Mouse (Mus musculus) G1E (cell line): Measurements from ENCODE around the gene Cib4. TPM values are rescaled to one million over a fixed set of nuclear protein-coding genes. Genes with fewer than 3 reads are reported as not detected.

Experiments
- ATAC-seq: 2 replicates; pipeline ENCODE4 v1.8.0; 2016; ENCODE audit warnings: mild to moderate bottlenecking; ENCODE audit not compliant: insufficient number of reproducible peaks, poor library complexity, low FRiP score, severe bottlenecking; ENCODE audit errors: extremely low read depth
- DNase-seq: peaks from one replicate; pipeline ENCODE4 v3.0.0; 2012; ENCODE audit warnings: low spot score
- H3K27me3 ChIP-seq: 2 replicates; pipeline ENCODE4 v1.6.1; 2012; ENCODE audit warnings: mild to moderate bottlenecking, low read length, inconsistent platforms; ENCODE audit not compliant: insufficient read depth
- H3K36me3 ChIP-seq: replicated peaks from 2 replicates; pipeline ENCODE3; 2012; ENCODE audit warnings: mild to moderate bottlenecking, inconsistent platforms
- H3K4me1 ChIP-seq: 2 replicates; pipeline ENCODE4 v1.6.1; 2012; ENCODE audit warnings: low read depth, low read length, inconsistent platforms, mixed read lengths; ENCODE audit not compliant: insufficient read depth
- H3K4me3 ChIP-seq: 2 replicates; pipeline ENCODE4 v1.5.1; 2012; ENCODE audit warnings: low read depth, mild to moderate bottlenecking, inconsistent platforms, low read length, moderate library complexity, mixed read lengths
- H3K9me3 ChIP-seq: replicated peaks from 2 replicates; pipeline ENCODE4 v1.6.1; 2012; ENCODE audit warnings: inconsistent platforms
- CTCF ChIP-seq: IDR thresholded peaks from 2 replicates; pipeline ENCODE4 v1.5.1; 2012; ENCODE audit warnings: low read depth, low read length, inconsistent platforms, mixed read lengths
- GATA1 ChIP-seq: IDR thresholded peaks from 2 replicates; pipeline ENCODE4 v1.6.1; 2012; ENCODE audit warnings: borderline replicate concordance, low read length, inconsistent platforms, mixed read lengths
- GATA2 ChIP-seq: IDR thresholded peaks from 2 replicates; pipeline ENCODE4 v1.6.1; 2012; ENCODE audit warnings: low read depth, low read length, inconsistent platforms, borderline replicate concordance
- POLR2AphosphoS5 ChIP-seq: IDR thresholded peaks from 2 replicates; pipeline ENCODE4 v1.6.1; 2012; ENCODE audit warnings: low read depth, low read length, inconsistent platforms; ENCODE audit not compliant: insufficient replicate concordance
- TAL1 ChIP-seq: conservative IDR thresholded peaks from 2 replicates; pipeline ENCODE4 v1.6.1; 2012; ENCODE audit warnings: low read depth, low read length, inconsistent platforms, mixed read lengths
- polyA plus RNA-seq: library from polyadenylated mRNA; stranded (reverse); fragments of >175 nt; gene quantifications from 2 replicates; pipeline ENCODE4 v1.2.3, GENCODE M21; 2012
- total RNA-seq, 2 experiments: library from RNA; stranded (forward) in 1 of 2; stranded (reverse) in 1 of 2; fragments of 200-1000 nt in 1 of 2; fragments of >200 nt in 1 of 2; fragmentation: Nextera tagmentation in 1 of 2; gene quantifications; 2 replicates each; pipeline ENCODE4 v1.2.3; 2014 to 2017

Gene Cib4
- total and polyA plus RNA-seq, 3 experiments: not detected

- Histone ChIP-seq H3K9me3 (no peaks in the 10 kb centered on the region), H3K4me3 (no peak overlapping the region), H3K27me3 (peaks cover 3% of the 10 kb centered on the region; the same call in 1 of the 2 replicates), H3K36me3 (no peaks in the 10 kb centered on the region), H3K4me1 (no peaks in the 10 kb centered on the region)
- DNase-seq: no peak
- no peak for ATAC-seq
- TF ChIP-seq CTCF (no peak), GATA1 (no peak), POLR2AphosphoS5 (no peak), TAL1 (no peak), GATA2 (no peak)
These were observed 48.3 kb downstream of the Cib4 start for GRCm38 (mm10) chr5:30497299-30497698.

DNA sequence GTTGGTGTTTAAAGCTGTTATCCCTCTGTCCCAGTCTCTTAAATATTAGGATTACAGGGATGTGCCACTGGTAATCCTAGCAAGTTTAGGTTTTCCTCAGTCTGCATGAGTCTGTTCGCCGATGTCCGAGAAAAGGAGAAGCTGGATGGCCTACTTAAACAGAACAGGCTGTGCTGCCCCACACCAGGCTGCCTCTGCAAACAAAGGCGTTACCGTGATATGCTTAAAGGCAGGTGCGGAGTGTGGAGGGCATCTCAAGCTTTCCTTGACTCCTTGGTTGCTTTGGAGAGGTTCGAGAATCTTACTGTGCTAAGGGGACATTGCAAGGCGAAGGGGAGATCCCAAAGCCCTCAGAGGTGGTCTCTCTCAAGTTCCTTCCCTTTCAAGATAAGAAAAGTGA lies 48.8 kb downstream of the Cib4 start:
- Histone ChIP-seq H3K9me3 (no peaks in the 10 kb centered on the region), H3K27me3 (peaks cover 3% of the 10 kb centered on the region; the same call in 1 of the 2 replicates), H3K36me3 (no peaks in the 10 kb centered on the region), H3K4me3 (no peak overlapping the region), H3K4me1 (no peaks in the 10 kb centered on the region)
- DNase-seq (no peak), ATAC-seq (no peak)
- no peak for TF ChIP-seq CTCF
- TF ChIP-seq GATA2: no peak
- no peak for TF ChIP-seq GATA1
- no peak for TF ChIP-seq POLR2AphosphoS5
- TF ChIP-seq TAL1: no peak

GRCm38 (mm10) chr5:30495288-30495687 lies 50.3 kb downstream of the Cib4 start:
- DNase-seq (no peak), ATAC-seq (no peak)
- no peaks in the 10 kb centered on the region for H3K9me3 ChIP-seq
- H3K27me3 ChIP-seq: peaks cover 3% of the 10 kb centered on the region; the same call in 1 of the 2 replicates
- no peaks in the 10 kb centered on the region for H3K36me3 ChIP-seq
- no peak overlapping the region for H3K4me3 ChIP-seq
- no peaks in the 10 kb centered on the region for H3K4me1 ChIP-seq
- TF ChIP-seq TAL1 (no peak), CTCF (no peak), POLR2AphosphoS5 (no peak)

- H3K27me3 ChIP-seq: peaks cover 3% of the 10 kb centered on the region; the same call in 1 of the 2 replicates
These were observed 51.0 kb downstream of the Cib4 start for GRCm38 (mm10) chr5:30494606-30495005.

GRCm38 (mm10) chr5:30493723-30494122 lies 51.9 kb downstream of the Cib4 start:
- no peaks in the 10 kb centered on the region for H3K36me3 ChIP-seq
- no peaks in the 10 kb centered on the region for H3K4me1 ChIP-seq
- H3K27me3 ChIP-seq: peaks cover 3% of the 10 kb centered on the region; the same call in 1 of the 2 replicates
- no peak for TF ChIP-seq CTCF
- TF ChIP-seq TAL1: no peak
- TF ChIP-seq GATA1: no peak
- no peak for TF ChIP-seq GATA2
- no peak for TF ChIP-seq POLR2AphosphoS5
- H3K4me3 ChIP-seq: no peak overlapping the region
- ATAC-seq (no peak), DNase-seq (no peak)
- no peaks in the 10 kb centered on the region for H3K9me3 ChIP-seq

More at GRCm38 (mm10) chr5:30494606-30495005, 51.0 kb downstream of the Cib4 start:
- Histone ChIP-seq H3K36me3 (no peaks in the 10 kb centered on the region), H3K4me1 (no peaks in the 10 kb centered on the region), H3K9me3 (no peaks in the 10 kb centered on the region), H3K4me3 (no peak overlapping the region)
- TF ChIP-seq GATA1 (no peak), POLR2AphosphoS5 (no peak), GATA2 (no peak), TAL1 (no peak), CTCF (no peak)
- ATAC-seq: no peak
- no peak for DNase-seq

- Histone ChIP-seq H3K27me3 (peaks cover 3% of the 10 kb centered on the region; the same call in 1 of the 2 replicates), H3K4me1 (no peaks in the 10 kb centered on the region), H3K9me3 (no peaks in the 10 kb centered on the region), H3K36me3 (no peaks in the 10 kb centered on the region), H3K4me3 (no peak overlapping the region)
- no peak for ATAC-seq
- TF ChIP-seq GATA2: no peak
- DNase-seq: no peak
These were observed 54.8 kb downstream of the Cib4 start for GRCm38 (mm10) chr5:30490845-30491244.

DNA sequence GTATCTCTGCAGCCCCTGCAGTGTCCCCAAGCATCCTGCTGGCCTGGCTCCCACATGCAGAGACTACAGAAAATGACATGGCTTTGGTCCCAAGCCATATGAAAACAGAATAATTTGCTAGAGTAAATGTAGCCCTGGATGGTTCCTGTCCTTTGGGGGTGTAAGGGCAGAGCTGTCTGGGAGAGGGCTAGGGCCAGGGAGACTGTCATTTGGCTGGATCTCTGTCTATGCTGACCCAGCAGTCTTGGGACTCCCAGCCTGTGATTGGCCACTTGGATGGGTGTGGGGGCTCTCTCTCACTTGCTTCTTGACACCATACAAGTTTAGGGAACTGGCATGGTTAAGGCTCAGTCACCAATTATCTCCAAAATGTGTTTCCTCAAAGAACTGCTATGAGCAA lies 55.4 kb downstream of the Cib4 start:
- TF ChIP-seq POLR2AphosphoS5 (no peak), GATA2 (no peak), GATA1 (no peak), CTCF (no peak), TAL1 (no peak)
- peaks cover 3% of the 10 kb centered on the region; the same call in 1 of the 2 replicates for H3K27me3 ChIP-seq
- no peaks in the 10 kb centered on the region for H3K4me1 ChIP-seq
- DNase-seq (no peak), ATAC-seq (no peak)
- H3K36me3 ChIP-seq: no peaks in the 10 kb centered on the region
- H3K9me3 ChIP-seq: no peaks in the 10 kb centered on the region
- no peak overlapping the region for H3K4me3 ChIP-seq
